Mouse (Mus musculus) heart, adult 2 months (tissue): ENCODE measurements around the gene Cfdp1. TPM values are rescaled to one million over a fixed set of nuclear protein-coding genes. Genes with fewer than 3 reads are reported as not detected.

Experiments used
- DNase-seq, 2 experiments: peaks; one replicate each; pipeline ENCODE4 v3.0.0; 2021
- H3K27ac ChIP-seq: fragments of 200-600 bp; 2 replicates; pipeline ENCODE4 v1.8.1; 2022
- H3K27me3 ChIP-seq: fragments of 200-500 bp; 2 replicates; pipeline ENCODE4 v1.6.1; 2012; ENCODE audit warnings: mild to moderate bottlenecking, low read length, inconsistent platforms, mixed read lengths; ENCODE audit not compliant: control insufficient read depth, insufficient read depth
- H3K36me3 ChIP-seq: fragments of 200-500 bp; 2 replicates; pipeline ENCODE4 v1.6.1; 2012; ENCODE audit warnings: low read length, inconsistent platforms; ENCODE audit not compliant: control insufficient read depth, insufficient read depth
- H3K4me1 ChIP-seq: fragments of 200-500 bp; 2 replicates; pipeline ENCODE4 v1.6.1; 2011; ENCODE audit warnings: low read length; ENCODE audit not compliant: control insufficient read depth, insufficient read depth
- H3K4me3 ChIP-seq: fragments of 200-600 bp; 2 replicates; pipeline ENCODE4 v1.8.1; 2022
- H3K79me2 ChIP-seq: fragments of 200-500 bp; replicated peaks from 2 replicates; pipeline ENCODE4 v1.6.1; 2012; ENCODE audit warnings: mild to moderate bottlenecking, inconsistent platforms, low read length, moderate library complexity, mixed read lengths; ENCODE audit not compliant: control insufficient read depth, insufficient read depth
- H3K9ac ChIP-seq: fragments of 200-500 bp; 2 replicates; pipeline ENCODE4 v1.6.1; 2012; ENCODE audit warnings: low read depth, mild to moderate bottlenecking, control low read depth, inconsistent platforms, low read length, mixed read lengths
- CTCF ChIP-seq: fragments of 200-600 bp; IDR thresholded peaks from 2 replicates; pipeline ENCODE4 v1.8.1; 2022; ENCODE audit warnings: antibody characterized with exemption, mild to moderate bottlenecking, moderate library complexity
- EP300 ChIP-seq: fragments of 200-500 bp; IDR thresholded peaks from 2 replicates; pipeline ENCODE4 v1.6.1; 2011; ENCODE audit warnings: low read depth, low read length, control low read depth; ENCODE audit not compliant: insufficient read depth
- POLR2A ChIP-seq: fragments of 200-500 bp; IDR thresholded peaks from 2 replicates; pipeline ENCODE4 v1.6.1; 2011; ENCODE audit warnings: mild to moderate bottlenecking, low read depth, low read length, control low read depth; ENCODE audit not compliant: insufficient read depth
- WGBS: fragments of 180-500 bp; shearing (Covaris S2); methylation state at CpG from one replicate; pipeline ENCODE4 v1.1.7; 2018; 5-methylcytosine and 5-hydroxymethylcytosine counted together
- intact Hi-C: fragments of 180-260 bp; cut with DNase I; formaldehyde crosslinking; loops from one replicate; pipeline ENCODE4 v1.15.1; 2025
- polyA plus RNA-seq: library from polyadenylated mRNA; depleted of rRNA; stranded (reverse); fragments of >200 nt; gene quantifications from 2 replicates; pipeline ENCODE4 v1.2.3, GENCODE M21; 2012; rRNA removed
- total RNA-seq, 2 experiments: library from RNA; stranded (reverse); gene quantifications; 2 replicates each; pipeline ENCODE4 v1.2.3; 2021

Cfdp1 gene
- total and polyA plus RNA-seq, 3 experiments = 5.6 to 34.4 (median 32.7) TPM

DNA sequence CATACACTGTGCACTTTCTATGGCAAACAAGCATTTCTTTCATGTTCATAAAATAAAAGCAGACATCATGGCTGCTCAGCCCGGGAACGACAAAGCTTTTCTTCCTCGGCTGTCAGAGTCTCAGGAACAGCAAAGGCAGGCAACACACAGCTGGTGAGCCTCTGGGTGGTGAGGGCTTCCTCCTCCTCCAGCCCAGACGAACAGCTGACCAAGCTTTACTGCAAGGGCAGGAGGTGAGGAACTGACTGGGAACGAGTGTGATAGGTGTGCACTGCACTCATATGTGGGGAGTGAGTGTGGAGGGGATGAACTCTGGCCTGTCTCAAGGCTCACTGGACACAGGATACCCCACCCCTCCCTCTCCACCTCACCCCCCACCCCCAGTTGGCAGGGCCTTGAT lies 135.2 kb downstream of the Cfdp1 start:
- H3K79me2 ChIP-seq = peaks cover 8% of the 10 kb centered on the region
- 29% methylated on average over 5 of the region's 5 CpGs for WGBS
- H3K9ac ChIP-seq = no peak overlapping the region
- H3K36me3 ChIP-seq = no peaks in the 10 kb centered on the region
- H3K27me3 ChIP-seq = no peaks in the 10 kb centered on the region
- H3K4me3 ChIP-seq = no peak overlapping the region
- H3K27ac ChIP-seq = peak overlapping the region; percentile 23; the same call in 1 of the 2 replicates
- TF ChIP-seq CTCF (no peak), POLR2A (no peak), EP300 (no peak)
- peaks cover 20% of the 10 kb centered on the region for H3K4me1 ChIP-seq
- intact Hi-C loops = loop anchor here (5.0 kb wide), 1 partner anchor 63 kb away; no protein-coding TSS in a partner anchor
- peak in 1 of 2 experiments; percentile 5 for DNase-seq

Other genes with a start within 250 kb of the Cfdp1 start
- 10 to 100 TPM; 43.4 to 53.4 TPM for gene Ldhd, start 223.9 kb downstream of the Cfdp1 start, total RNA-seq
- 52.1 and 56.2 TPM in 2 replicates for gene Ldhd, start 223.9 kb downstream of the Cfdp1 start, polyA plus RNA-seq
- 1 to 10 TPM; 6.3 to 7.6 TPM for gene Zfp1, start 210.9 kb downstream of the Cfdp1 start, total RNA-seq
- 4.3 and 6.4 TPM in 2 replicates for gene Zfp1, start 210.9 kb downstream of the Cfdp1 start, polyA plus RNA-seq
- gene Ctrb1, start 163.3 kb downstream of the Cfdp1 start, total RNA-seq = not detected
- 0.68 and 0.82 TPM in 2 replicates for gene Ctrb1, start 163.3 kb downstream of the Cfdp1 start, polyA plus RNA-seq
- 10 to 100 TPM; 19.1 to 21.1 TPM for gene Bcar1, start 110.5 kb downstream of the Cfdp1 start, total RNA-seq
- 31.3 TPM in 2 replicates for gene Bcar1, start 110.5 kb downstream of the Cfdp1 start, polyA plus RNA-seq
- gene Tmem170, start 22.5 kb upstream of the Cfdp1 start, total RNA-seq = 1 to 10 TPM; 2.7 to 2.9 TPM
- gene Tmem170, start 22.5 kb upstream of the Cfdp1 start, polyA plus RNA-seq = 2.1 and 2.9 TPM in 2 replicates
- not detected for gene Chst5, start 56.2 kb upstream of the Cfdp1 start, total RNA-seq
- gene Chst5, start 56.2 kb upstream of the Cfdp1 start, polyA plus RNA-seq = not detected in 2 replicates
- 1 to 10 TPM; 2.1 to 2.6 TPM for gene Tmem231, start 79.6 kb upstream of the Cfdp1 start, total RNA-seq
- gene Tmem231, start 79.6 kb upstream of the Cfdp1 start, polyA plus RNA-seq = 2.1 and 3.0 TPM in 2 replicates
- gene Gabarapl2, start 86.4 kb upstream of the Cfdp1 start, total RNA-seq = 100 to 1,000 TPM; 129 to 131 TPM
- 52.2 and 94.2 TPM in 2 replicates for gene Gabarapl2, start 86.4 kb upstream of the Cfdp1 start, polyA plus RNA-seq
- 1 to 10 TPM; 1.8 to 2.0 TPM for gene Adat1, start 138.0 kb upstream of the Cfdp1 start, total RNA-seq
- 1.8 and 3.2 TPM in 2 replicates for gene Adat1, start 138.0 kb upstream of the Cfdp1 start, polyA plus RNA-seq
- gene Kars, start 157.0 kb upstream of the Cfdp1 start, total RNA-seq = 100 to 1,000 TPM; 100 to 111 TPM
- 46.0 and 67.2 TPM in 2 replicates for gene Kars, start 157.0 kb upstream of the Cfdp1 start, polyA plus RNA-seq
- gene Terf2ip, start 157.1 kb upstream of the Cfdp1 start, total RNA-seq = 10 to 100 TPM; 10.7 to 10.8 TPM
- 5.3 and 8.2 TPM in 2 replicates for gene Terf2ip, start 157.1 kb upstream of the Cfdp1 start, polyA plus RNA-seq
- not detected for gene Gm6793, start 160.7 kb upstream of the Cfdp1 start, total RNA-seq
- gene Gm6793, start 160.7 kb upstream of the Cfdp1 start, polyA plus RNA-seq = not detected in 2 replicates